Mouse (Mus musculus): ENCODE measurements around the gene Appbp2.

The Appbp2 gene

GRCm38 (mm10) chr11:85223248-85223647 lies 11.7 kb downstream of the Appbp2 start:
- no peak for DNase-seq (ENCODE audit: low read depth, low spot score)

GRCm38 (mm10) chr11:85222561-85222960 lies 12.4 kb downstream of the Appbp2 start:
- DNase-seq (ENCODE audit: low read depth, low spot score), result no peak

- no peak for DNase-seq (ENCODE audit: low read depth, low spot score)
Measured at GRCm38 (mm10) chr11:85219014-85219413, 15.9 kb downstream of the Appbp2 start.

DNA sequence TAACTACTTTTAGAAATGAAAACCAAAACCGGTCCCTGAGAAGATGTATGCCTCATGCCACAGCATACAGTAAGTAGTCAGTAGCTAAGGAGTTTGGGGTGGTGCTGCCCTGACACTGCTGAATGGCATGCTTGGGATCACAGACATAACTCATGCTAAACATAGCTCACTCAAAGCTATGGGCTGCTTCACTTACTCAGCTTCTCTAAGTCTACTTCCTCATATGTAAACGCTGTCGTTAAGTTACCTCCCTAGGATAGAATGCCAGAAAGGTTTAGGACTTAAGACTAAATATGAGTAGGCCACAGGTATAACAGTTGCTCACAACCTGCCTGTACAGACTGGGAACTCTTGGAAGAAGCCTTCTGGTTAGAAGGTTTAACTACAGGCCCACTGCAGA lies 20.3 kb downstream of the Appbp2 start:
- DNase-seq (ENCODE audit: low read depth, low spot score), result no peak

DNA sequence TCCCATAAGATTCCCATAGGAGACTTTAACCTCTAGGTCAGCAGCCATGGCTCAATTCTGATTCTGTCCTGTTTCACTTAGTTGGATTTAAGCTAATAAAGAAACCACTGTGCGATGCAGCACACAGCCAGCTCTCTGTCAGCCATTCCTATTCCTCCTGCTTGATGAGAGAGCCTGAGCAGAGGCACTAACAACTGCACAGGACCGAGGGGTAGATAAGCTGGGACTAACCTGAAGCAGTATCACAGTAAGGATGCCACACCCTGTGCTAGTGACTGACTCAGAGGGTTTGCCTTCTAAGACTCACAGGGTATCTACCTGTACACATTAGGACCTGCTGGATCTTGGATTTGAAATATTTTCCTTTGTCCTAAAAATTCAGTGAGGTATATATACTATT lies 21.7 kb downstream of the Appbp2 start:
- DNase-seq (ENCODE audit: low read depth, low spot score), result no peak

DNA sequence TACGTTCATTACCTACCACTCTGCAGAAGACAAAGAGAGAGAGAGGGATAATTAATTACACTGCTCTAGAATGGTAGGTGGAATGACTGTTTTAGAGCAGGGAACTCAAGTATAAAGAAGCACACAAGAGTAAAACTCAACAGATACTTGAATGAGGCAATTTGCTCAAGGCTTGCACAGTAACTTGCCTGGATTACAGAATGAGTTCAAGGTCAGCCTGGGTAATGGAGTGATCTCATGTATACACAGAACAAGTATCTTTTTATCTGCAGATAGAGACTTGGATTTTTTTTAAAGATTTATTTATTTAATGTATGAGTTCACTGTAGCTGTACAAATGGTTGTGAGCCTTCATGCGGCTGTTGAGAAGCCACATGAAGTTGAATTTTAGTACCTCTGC lies 23.8 kb downstream of the Appbp2 start:
- DNase-seq (ENCODE audit: low read depth, low spot score), result no peak

- DNase-seq (ENCODE audit: low read depth, low spot score), result no peak
Measured at GRCm38 (mm10) chr11:85206231-85206630, 28.7 kb downstream of the Appbp2 start.

DNA sequence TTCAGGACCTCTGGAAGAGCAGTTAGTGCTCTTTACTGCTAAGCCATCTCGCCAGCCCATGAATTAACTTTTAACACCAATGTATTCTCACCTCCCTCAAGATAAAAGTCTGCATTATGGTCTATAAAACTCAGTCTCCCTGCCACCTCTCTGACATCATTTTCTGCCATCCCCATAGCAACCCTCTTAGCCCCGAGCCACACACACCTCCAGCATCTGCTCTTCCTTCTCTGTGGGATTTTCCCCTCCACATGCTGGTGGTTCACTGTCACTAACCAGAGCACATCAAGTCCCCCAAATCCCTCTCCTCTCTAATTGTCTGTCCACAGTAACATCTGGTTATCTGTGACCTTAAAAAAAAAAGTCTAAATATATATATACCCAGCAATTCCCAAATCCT lies 36.0 kb downstream of the Appbp2 start:
- no peak for DNase-seq (ENCODE audit: low read depth, low spot score)

DNA sequence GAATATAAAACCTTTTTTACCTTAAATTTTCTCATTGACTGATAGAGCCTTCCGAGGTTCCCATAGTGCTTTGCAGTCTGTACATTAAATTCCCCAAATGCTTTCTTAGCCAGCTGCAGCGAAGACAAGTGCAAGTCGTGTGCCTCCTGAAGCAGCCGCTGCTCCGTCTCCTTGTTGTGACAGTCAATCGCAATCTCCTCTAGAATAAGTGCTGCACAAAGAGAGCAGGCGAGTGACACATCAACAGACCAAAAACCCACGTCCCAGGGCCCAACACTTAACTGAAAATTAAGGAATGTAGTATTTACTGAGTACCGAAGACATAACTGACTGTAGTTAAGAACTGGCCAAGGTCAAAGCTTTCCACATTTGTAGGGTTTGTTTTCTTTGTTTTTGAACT lies 38.9 kb downstream of the Appbp2 start:
- no peak for DNase-seq (ENCODE audit: low read depth, low spot score)

DNA sequence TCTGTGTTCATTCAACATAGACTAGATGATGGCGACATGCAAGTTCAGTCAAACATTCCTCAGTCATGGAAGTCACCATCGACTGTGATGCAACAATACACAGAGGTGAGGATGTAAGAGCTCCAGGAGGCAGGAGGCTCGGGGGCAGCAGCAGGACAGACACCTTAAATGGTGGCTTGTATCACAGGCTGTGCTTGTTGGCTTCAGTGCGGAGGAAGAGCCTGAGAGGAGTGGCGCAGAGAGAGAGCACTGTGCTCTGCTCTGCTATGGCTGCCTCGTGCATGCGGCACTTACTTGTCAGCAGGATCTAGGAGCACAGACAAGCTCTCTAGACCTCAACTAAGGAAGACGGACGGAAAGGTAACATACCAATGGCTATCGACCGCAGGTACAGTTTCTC lies 40.7 kb downstream of the Appbp2 start:
- no peak for DNase-seq (ENCODE audit: low read depth, low spot score)

DNA sequence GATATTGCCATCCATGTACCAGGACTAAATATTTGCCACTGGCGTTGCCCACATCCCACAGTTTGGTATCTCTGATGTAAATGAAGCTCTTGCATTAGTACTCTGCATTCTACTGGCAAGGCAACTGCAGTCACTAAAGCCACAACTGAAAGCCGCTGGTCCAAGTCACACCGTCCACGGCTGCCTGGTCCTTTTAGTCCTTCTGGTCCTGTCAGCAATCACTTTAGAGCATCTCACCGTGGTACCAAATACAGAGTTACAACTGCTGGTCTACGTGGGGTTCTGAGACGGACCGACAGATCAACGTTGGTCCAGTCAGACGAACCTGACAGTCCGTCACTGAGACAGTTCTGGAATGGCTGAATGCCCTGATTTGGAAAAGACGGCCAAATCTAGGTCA lies 44.2 kb downstream of the Appbp2 start:
- no peak for DNase-seq (ENCODE audit: low read depth, low spot score)

- no peak for DNase-seq (ENCODE audit: low read depth, low spot score)
Measured at GRCm38 (mm10) chr11:85189110-85189509, 45.8 kb downstream of the Appbp2 start.

GRCm38 (mm10) chr11:85184839-85185238 lies 50.1 kb downstream of the Appbp2 start:
- DNase-seq (ENCODE audit: low read depth, low spot score), result no peak

DNA sequence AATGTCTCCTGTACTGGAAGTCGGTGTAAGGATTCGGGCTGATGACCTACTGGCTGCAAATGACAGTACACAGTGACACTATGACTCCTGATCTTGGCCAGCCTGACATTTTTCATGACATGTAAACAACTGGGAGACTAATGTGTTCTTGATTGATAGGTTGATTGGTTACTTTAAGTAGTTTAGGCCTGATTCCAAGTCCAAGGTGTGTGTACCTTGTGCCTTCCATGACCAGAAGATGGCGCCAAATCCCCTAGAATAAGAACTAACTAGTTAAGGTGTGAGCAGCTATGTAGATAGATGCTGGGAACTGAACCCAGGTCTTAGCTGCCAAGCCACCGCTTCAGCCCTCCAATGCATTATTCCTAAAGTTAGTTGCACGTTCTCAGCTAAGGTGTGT lies 50.8 kb downstream of the Appbp2 start:
- peak; percentile 81 for DNase-seq (ENCODE audit: low read depth, low spot score)

- DNase-seq (ENCODE audit: low read depth, low spot score), result no peak
Measured at GRCm38 (mm10) chr11:85183284-85183779, 51.6 kb downstream of the Appbp2 start.

DNA sequence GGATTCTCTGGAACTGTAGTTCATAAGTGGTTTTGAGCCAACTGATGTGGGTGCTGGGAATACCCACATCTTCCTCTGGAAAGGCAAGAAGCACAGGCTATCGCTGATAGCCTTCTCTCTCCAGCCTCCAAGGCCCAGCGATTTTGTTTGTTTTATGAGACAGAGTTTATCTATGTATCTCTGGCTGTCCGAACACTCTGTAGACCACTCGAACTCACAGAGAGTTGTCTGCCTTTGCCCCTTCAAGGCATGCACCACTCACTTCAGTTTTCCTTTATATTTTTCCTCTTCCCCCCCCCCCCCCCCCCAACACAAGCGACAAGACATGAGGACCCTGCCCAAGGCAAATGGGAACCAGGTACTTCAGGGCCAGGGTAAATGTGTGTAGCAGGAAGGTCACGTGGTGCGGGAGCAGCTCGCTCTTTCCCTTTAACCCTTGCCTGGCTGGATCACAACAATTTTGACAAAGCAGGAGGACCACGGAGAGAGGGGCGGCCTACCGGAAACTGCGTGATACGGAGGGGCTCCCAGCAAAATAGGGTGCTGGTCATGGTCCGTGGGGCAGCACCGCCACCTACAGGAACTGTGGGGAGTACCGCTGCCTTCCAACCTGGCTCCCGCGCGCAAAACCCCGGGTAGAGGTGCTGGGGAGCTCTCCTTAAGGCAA lies 52.2 kb downstream of the Appbp2 start:
- peak; percentile 87 for DNase-seq (ENCODE audit: low read depth, low spot score)

- no peak for DNase-seq (ENCODE audit: low read depth, low spot score)
Measured at GRCm38 (mm10) chr11:85178413-85178812, 56.5 kb downstream of the Appbp2 start.

DNA sequence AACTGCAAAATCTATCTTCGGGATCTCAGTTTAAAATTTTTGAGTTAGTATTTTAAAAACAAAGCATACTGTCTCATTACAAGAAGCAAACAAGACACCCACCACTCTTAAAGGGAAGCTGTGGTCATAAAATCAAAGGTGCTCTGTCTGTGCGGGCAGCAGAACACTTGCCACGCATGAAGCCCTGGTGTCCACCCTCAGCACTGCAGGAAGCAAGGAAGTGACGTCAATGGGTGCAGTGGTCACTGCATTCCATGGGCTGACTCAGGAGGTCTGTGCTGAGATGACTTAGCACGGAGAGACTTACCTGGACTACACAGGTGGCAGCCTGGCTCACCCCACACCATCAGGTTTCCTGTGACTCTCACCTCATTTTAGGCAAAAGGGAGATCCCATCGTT lies 57.2 kb downstream of the Appbp2 start:
- DNase-seq (ENCODE audit: low read depth, low spot score), result no peak

- no peak for DNase-seq (ENCODE audit: low read depth, low spot score)
Measured at GRCm38 (mm10) chr11:85175941-85176340, 59.0 kb downstream of the Appbp2 start.

DNA sequence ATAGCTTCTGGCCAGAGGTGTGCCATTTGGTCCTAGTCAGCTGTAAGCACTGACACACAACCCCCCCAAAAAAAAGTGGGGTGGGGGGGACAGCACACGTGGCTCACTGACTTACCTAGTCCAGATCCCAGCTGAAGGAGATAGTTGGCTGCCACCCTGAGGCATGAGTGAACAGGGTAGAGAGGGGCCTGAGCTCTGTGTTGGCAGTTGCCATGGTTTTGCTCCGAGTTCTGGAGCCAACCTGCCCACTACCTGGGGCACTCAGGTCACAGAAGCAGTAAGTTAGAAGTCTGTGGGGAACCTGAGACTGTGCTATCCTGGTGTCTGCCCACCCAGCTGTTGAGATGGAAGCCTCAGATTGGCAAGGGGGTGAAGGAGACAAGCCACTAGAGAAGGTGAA lies 64.1 kb downstream of the Appbp2 start:
- DNase-seq (ENCODE audit: low read depth, low spot score), result no peak

DNA sequence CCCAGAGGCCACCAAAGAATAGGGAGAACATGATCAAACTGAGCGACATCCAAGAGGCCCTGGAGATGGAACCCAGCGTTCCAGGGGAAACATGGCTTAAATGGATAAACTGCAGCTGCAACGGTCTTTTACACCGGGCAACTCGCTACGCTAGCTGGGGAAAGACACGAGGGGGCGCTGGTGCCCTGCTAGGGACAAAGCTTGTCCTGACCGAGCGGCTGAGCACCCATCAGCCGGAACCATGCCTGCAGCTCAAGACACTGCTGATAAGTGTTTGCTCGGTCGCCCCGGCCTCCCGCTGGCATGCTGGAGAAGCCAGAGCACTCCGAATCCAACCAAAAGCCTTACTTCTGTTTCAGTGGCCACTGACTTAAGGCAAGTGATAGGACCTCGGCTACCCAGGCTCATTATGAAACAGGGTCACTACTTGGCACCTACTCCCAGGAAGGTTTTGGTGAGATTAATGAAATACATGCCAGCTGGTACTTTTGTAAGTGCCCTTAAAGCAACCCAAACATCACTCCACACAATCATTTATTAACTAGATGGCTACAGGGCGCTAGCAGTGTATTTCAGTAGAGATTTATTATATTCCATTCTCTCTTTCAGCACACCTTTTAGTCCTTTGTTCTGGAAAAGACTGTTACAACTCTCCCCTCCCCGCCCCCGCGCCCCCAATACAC lies 64.7 kb downstream of the Appbp2 start, which contains the start of gene 1700125H20Rik:
Gene 1700125H20Rik (plus strand): TSS at position 347 of the 683 bp plus-strand sequence.
- peak; percentile 79 for DNase-seq (ENCODE audit: low read depth, low spot score)

GRCm38 (mm10) chr11:85167503-85167902 lies 67.4 kb downstream of the Appbp2 start:
- DNase-seq (ENCODE audit: low read depth, low spot score), result no peak

DNA sequence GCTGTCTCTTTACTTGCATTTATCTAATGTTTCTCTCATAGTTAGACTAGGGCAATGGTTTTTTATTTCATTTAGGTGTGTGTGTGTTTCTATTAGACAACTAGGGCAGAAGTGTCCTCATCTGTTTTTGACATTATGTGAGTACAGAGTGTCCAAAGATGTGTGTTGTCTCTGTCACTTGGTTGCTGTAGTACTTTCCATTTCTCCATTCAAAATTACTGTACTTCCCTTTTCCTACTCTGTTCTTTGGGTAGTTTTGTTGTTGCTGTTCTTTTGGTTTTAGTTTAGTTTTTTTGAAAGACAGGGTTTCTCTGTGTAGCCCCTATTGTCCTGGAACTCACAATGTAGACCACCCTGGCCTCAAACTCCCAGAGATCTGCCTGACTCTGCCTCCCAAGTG lies 70.6 kb downstream of the Appbp2 start:
- no peak for DNase-seq (ENCODE audit: low read depth, low spot score)

Measured in WW6 (cell line).